Mouse (Mus musculus): Measurements from ENCODE around the gene Cnmd. TPM values are rescaled to one million over a fixed set of nuclear protein-coding genes. Genes with fewer than 3 reads are reported as not detected.

The Cnmd gene
- polyA plus RNA-seq, 1 experiment from 2014 or later, result 0.49 TPM

- ATAC-seq (ENCODE audit: low FRiP score, low TSS enrichment), result no peak
These were observed 10.6 kb upstream of the Cnmd start for GRCm38 (mm10) chr14:79672567-79672966.

GRCm38 (mm10) chr14:79671008-79671407 lies 9.0 kb upstream of the Cnmd start:
- Histone ChIP-seq H3K27me3 (ENCODE audit: control insufficient read depth, insufficient read depth, low read length) (no peaks in the 10 kb centered on the region), H3K36me3 (ENCODE audit: control insufficient read depth, insufficient read depth, low read length) (no peaks in the 10 kb centered on the region), H3K27ac (replicated peaks) (no peak overlapping the region), H3K4me1 (replicated peaks; ENCODE audit: control insufficient read depth, insufficient read depth) (no peaks in the 10 kb centered on the region), H3K9ac (ENCODE audit: low read length) (no peak overlapping the region), H3K9me3 (ENCODE audit: control insufficient read depth, low read length) (no peaks in the 10 kb centered on the region), H3K4me2 (replicated peaks; ENCODE audit: low read depth) (no peak overlapping the region), H3K4me3 (ENCODE audit: low read depth, low read length) (no peak overlapping the region)
- 86% methylated on average over 3 of the region's 3 CpGs for WGBS
- TF ChIP-seq CTCF (IDR thresholded peaks at IDR 0.05; ENCODE audit: low read depth), result no peak
- no peak for TF ChIP-seq EP300 (optimal IDR thresholded peaks at IDR 0.05)
- DNase-seq (ENCODE audit: low spot score) (no peak), ATAC-seq (ENCODE audit: low FRiP score, low TSS enrichment) (no peak)

More at GRCm38 (mm10) chr14:79672567-79672966, 10.6 kb upstream of the Cnmd start:
- Histone ChIP-seq H3K27ac (replicated peaks) (no peak overlapping the region), H3K36me3 (ENCODE audit: control insufficient read depth, insufficient read depth, low read length) (no peaks in the 10 kb centered on the region), H3K27me3 (ENCODE audit: control insufficient read depth, insufficient read depth, low read length) (no peaks in the 10 kb centered on the region), H3K4me2 (replicated peaks; ENCODE audit: low read depth) (no peak overlapping the region), H3K9me3 (ENCODE audit: control insufficient read depth, low read length) (no peaks in the 10 kb centered on the region), H3K4me3 (ENCODE audit: low read depth, low read length) (no peak overlapping the region), H3K4me1 (replicated peaks; ENCODE audit: control insufficient read depth, insufficient read depth) (no peaks in the 10 kb centered on the region), H3K9ac (ENCODE audit: low read length) (no peak overlapping the region)
- 81% methylated on average over 5 of the region's 5 CpGs for WGBS
- no peak for DNase-seq (ENCODE audit: low spot score)
- TF ChIP-seq EP300 (optimal IDR thresholded peaks at IDR 0.05) (no peak), CTCF (IDR thresholded peaks at IDR 0.05; ENCODE audit: low read depth) (no peak)

- H3K27me3 ChIP-seq (ENCODE audit: control insufficient read depth, insufficient read depth, low read length), result no peaks in the 10 kb centered on the region
- H3K9ac ChIP-seq (ENCODE audit: low read length), result no peak overlapping the region
- peak overlapping the region; percentile 13; the same call in 1 of the 2 replicates for H3K4me3 ChIP-seq (ENCODE audit: low read depth, low read length)
- H3K9me3 ChIP-seq (ENCODE audit: control insufficient read depth, low read length), result no peaks in the 10 kb centered on the region
- 0 out of 2 replicates have a peak, but pooled peaks cover 3% of the 10 kb centered on the region for H3K4me1 ChIP-seq (replicated peaks; ENCODE audit: control insufficient read depth, insufficient read depth)
- no peak for TF ChIP-seq EP300 (optimal IDR thresholded peaks at IDR 0.05)
- TF ChIP-seq CTCF (IDR thresholded peaks at IDR 0.05; ENCODE audit: low read depth), result peak; percentile 85
- peak overlapping the region; percentile 49 for H3K4me2 ChIP-seq (replicated peaks; ENCODE audit: low read depth)
- DNase-seq (ENCODE audit: low spot score) (peak; percentile 78), ATAC-seq (ENCODE audit: low FRiP score, low TSS enrichment) (peak; percentile 88)
- H3K27ac ChIP-seq (replicated peaks), result no peak overlapping the region
- H3K36me3 ChIP-seq (ENCODE audit: control insufficient read depth, insufficient read depth, low read length), result no peaks in the 10 kb centered on the region
- 19% methylated on average over 33 of the region's 33 CpGs for WGBS
These were observed 709 bp downstream of the Cnmd start for GRCm38 (mm10) chr14:79661005-79661917.

- ATAC-seq (ENCODE audit: low FRiP score, low TSS enrichment) (no peak), DNase-seq (ENCODE audit: low spot score) (no peak)
- no peak overlapping the region for H3K27ac ChIP-seq (replicated peaks)
- H3K4me1 ChIP-seq (replicated peaks; ENCODE audit: control insufficient read depth, insufficient read depth), result 0 out of 2 replicates have a peak, but pooled peaks cover 3% of the 10 kb centered on the region
- no peak overlapping the region; the same call in 1 of the 2 replicates for H3K4me2 ChIP-seq (replicated peaks; ENCODE audit: low read depth)
- no peak overlapping the region for H3K4me3 ChIP-seq (ENCODE audit: low read depth, low read length)
- no peaks in the 10 kb centered on the region for H3K27me3 ChIP-seq (ENCODE audit: control insufficient read depth, insufficient read depth, low read length)
- WGBS, result 40% methylated on average over 5 of the region's 5 CpGs
- no peak for TF ChIP-seq CTCF (IDR thresholded peaks at IDR 0.05; ENCODE audit: low read depth)
- TF ChIP-seq EP300 (optimal IDR thresholded peaks at IDR 0.05), result no peak
- H3K9ac ChIP-seq (ENCODE audit: low read length), result no peak overlapping the region
- no peaks in the 10 kb centered on the region for H3K36me3 ChIP-seq (ENCODE audit: control insufficient read depth, insufficient read depth, low read length)
- no peaks in the 10 kb centered on the region for H3K9me3 ChIP-seq (ENCODE audit: control insufficient read depth, low read length)
These were observed 1.5 kb downstream of the Cnmd start for GRCm38 (mm10) chr14:79660467-79660866.

- no peak overlapping the region for H3K9ac ChIP-seq (ENCODE audit: low read length)
- 79% methylated on average over 6 of the region's 6 CpGs for WGBS
- no peak overlapping the region for H3K4me2 ChIP-seq (replicated peaks; ENCODE audit: low read depth)
- no peak overlapping the region for H3K4me3 ChIP-seq (ENCODE audit: low read depth, low read length)
- no peaks in the 10 kb centered on the region for H3K36me3 ChIP-seq (ENCODE audit: control insufficient read depth, insufficient read depth, low read length)
- ATAC-seq (ENCODE audit: low FRiP score, low TSS enrichment), result no peak
- no peak for DNase-seq (ENCODE audit: low spot score)
- H3K9me3 ChIP-seq (ENCODE audit: control insufficient read depth, low read length), result no peaks in the 10 kb centered on the region
- H3K4me1 ChIP-seq (replicated peaks; ENCODE audit: control insufficient read depth, insufficient read depth), result 0 out of 2 replicates have a peak, but pooled peaks cover 3% of the 10 kb centered on the region
- H3K27ac ChIP-seq (replicated peaks), result no peak overlapping the region
- H3K27me3 ChIP-seq (ENCODE audit: control insufficient read depth, insufficient read depth, low read length), result no peaks in the 10 kb centered on the region
- TF ChIP-seq EP300 (optimal IDR thresholded peaks at IDR 0.05), result no peak
- TF ChIP-seq CTCF (IDR thresholded peaks at IDR 0.05; ENCODE audit: low read depth), result no peak
These were observed 3.0 kb downstream of the Cnmd start for GRCm38 (mm10) chr14:79658748-79659508.
